Mouse (Mus musculus) liver, postnatal 0 days (tissue): ENCODE measurements around the gene Actl10.

Experiments used
- CTCF ChIP-seq: sonication (generic); IDR thresholded peaks from 2 replicates; pipeline ENCODE4 v1.5.1; 2016; ENCODE audit warnings: antibody characterized with exemption, low read depth
- EP300 ChIP-seq: IDR thresholded peaks from 2 replicates; pipeline ENCODE4 v1.6.1; 2016; ENCODE audit warnings: antibody characterized with exemption, low read depth, mild to moderate bottlenecking

DNA sequence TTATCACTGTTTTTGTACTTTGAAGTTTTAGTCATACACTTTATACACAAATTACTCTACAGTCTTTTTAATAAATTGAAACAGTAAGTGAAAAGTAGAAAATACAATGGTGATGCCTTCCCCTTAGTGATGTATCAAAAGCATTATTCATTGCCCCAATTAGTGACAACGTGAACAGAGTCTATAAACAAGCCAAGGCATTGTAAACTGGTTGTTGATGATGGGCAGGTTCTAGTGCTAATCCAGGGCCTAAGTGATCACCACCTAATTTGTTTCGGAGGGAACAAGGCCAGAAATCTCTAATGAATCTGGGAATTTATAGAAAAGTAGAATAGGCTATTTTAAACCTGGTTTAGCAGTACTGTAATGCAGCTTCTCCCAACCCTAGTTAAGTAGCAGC, 44.5 kb upstream of the Actl10 start:
- TF ChIP-seq CTCF (no peak), EP300 (no peak)
